Mouse (Mus musculus) CH12.LX (cell line): ENCODE measurements at regions not wholly inside any gene's neighbourhood (a gene's known extent, or its start where the extent isn't known, plus 50 kb on each side); places are given as distances from the start of the nearest gene placed in this dataset.

ENCODE experiments used
- DNase-seq: peaks from one replicate; pipeline ENCODE4 v3.0.0-alpha.2; 2013; ENCODE audit errors: extremely low read depth
- H3K27ac ChIP-seq: 2 replicates; pipeline ENCODE4 v1.5.1; 2012; ENCODE audit warnings: low read depth, mild to moderate bottlenecking, control low read depth, moderate library complexity; ENCODE audit not compliant: insufficient read depth
- H3K27me3 ChIP-seq: replicated peaks from 2 replicates; pipeline ENCODE3; 2012; ENCODE audit warnings: inconsistent platforms
- H3K36me3 ChIP-seq, 2 experiments: replicated peaks in 1 of 2; 2 replicates each; pipeline versions ENCODE3 to v1.6.1; 2012; ENCODE audit warnings: inconsistent platforms in 1 of 2, low read length in 1 of 2, mild to moderate bottlenecking in 1 of 2, mixed read lengths in 1 of 2, moderate library complexity in 1 of 2; ENCODE audit not compliant: control insufficient read depth in 1 of 2, insufficient read depth in 1 of 2
- H3K4me1 ChIP-seq, 2 experiments: 2 replicates each; pipeline ENCODE4 v1.6.1; 2012; ENCODE audit warnings: inconsistent platforms in 1 of 2, moderate library complexity in 1 of 2; ENCODE audit not compliant: insufficient read depth in 2 of 2, control insufficient read depth in 1 of 2
- H3K4me2 ChIP-seq: 2 replicates; pipeline ENCODE4 v1.6.1; 2012; ENCODE audit warnings: low read depth, mild to moderate bottlenecking, control low read depth; ENCODE audit not compliant: poor library complexity, insufficient read depth, severe bottlenecking
- H3K4me3 ChIP-seq, 3 experiments: fragments of 150-350 bp in 1 of 3; sonication (generic) in 1 of 3; replicated peaks in 1 of 3; 2 replicates each; pipeline versions ENCODE3 to v1.5.1; 2011 to 2012; ENCODE audit warnings: low read depth in 2 of 3, low read length in 2 of 3, mild to moderate bottlenecking in 2 of 3, moderate library complexity in 2 of 3, control low read depth in 1 of 3, improper control_type of control experiment in 1 of 3, inconsistent platforms in 1 of 3, mixed read lengths in 1 of 3; ENCODE audit not compliant: poor library complexity in 1 of 3
- H3K79me2 ChIP-seq: replicated peaks from 2 replicates; pipeline ENCODE4 v1.6.1; 2012; ENCODE audit warnings: mild to moderate bottlenecking, moderate library complexity; ENCODE audit not compliant: control insufficient read depth, poor library complexity, insufficient read depth, severe bottlenecking; ENCODE audit errors: extremely low read depth
- H3K9ac ChIP-seq: 2 replicates; pipeline ENCODE4 v1.6.1; 2012; ENCODE audit warnings: low read depth, mild to moderate bottlenecking, control low read depth, moderate library complexity; ENCODE audit not compliant: insufficient read depth
- H3K9me3 ChIP-seq: replicated peaks from 2 replicates; pipeline ENCODE3; 2012; ENCODE audit warnings: low read length, inconsistent platforms, mixed read lengths
- BHLHE40 ChIP-seq: IDR thresholded peaks from 2 replicates; pipeline ENCODE4 v1.6.1; 2011; ENCODE audit warnings: mild to moderate bottlenecking, low read depth, low read length, improper control_type of control experiment
- CHD1 ChIP-seq: IDR thresholded peaks from 2 replicates; pipeline ENCODE4 v1.6.1; 2012; ENCODE audit warnings: low read depth, low read length, improper control_type of control experiment, inconsistent platforms
- CHD2 ChIP-seq: IDR thresholded peaks from 2 replicates; pipeline ENCODE4 v1.6.1; 2011; ENCODE audit warnings: low read length, improper control_type of control experiment
- CTCF ChIP-seq, 2 experiments: IDR thresholded peaks in 1 of 2; conservative IDR thresholded peaks in 1 of 2; 2 replicates each; pipeline ENCODE4 v1.5.1; 2011 to 2012; ENCODE audit warnings: low read depth in 2 of 2, low read length in 2 of 2, improper control_type of control experiment in 1 of 2, inconsistent platforms in 1 of 2, mild to moderate bottlenecking in 1 of 2, moderate library complexity in 1 of 2
- E2F4 ChIP-seq: IDR thresholded peaks from 2 replicates; pipeline ENCODE4 v1.6.1; 2011; ENCODE audit warnings: low read depth, low read length, improper control_type of control experiment; ENCODE audit not compliant: insufficient replicate concordance
- ELF1 ChIP-seq: IDR thresholded peaks from 2 replicates; pipeline ENCODE4 v1.6.1; 2014; ENCODE audit warnings: low read depth, mild to moderate bottlenecking, inconsistent platforms, low read length, improper control_type of control experiment
- EP300 ChIP-seq: IDR thresholded peaks from 2 replicates; pipeline ENCODE4 v1.6.1; 2011; ENCODE audit warnings: low read length, improper control_type of control experiment
- ETS1 ChIP-seq: conservative IDR thresholded peaks from 2 replicates; pipeline ENCODE4 v1.6.1; 2012; ENCODE audit warnings: low read depth, mild to moderate bottlenecking, inconsistent platforms, low read length, improper control_type of control experiment, moderate library complexity
- HCFC1 ChIP-seq: IDR thresholded peaks from 2 replicates; pipeline ENCODE4 v1.6.1; 2012; ENCODE audit warnings: low read depth, mild to moderate bottlenecking, inconsistent platforms, low read length, improper control_type of control experiment
- JUN ChIP-seq: IDR thresholded peaks from 2 replicates; pipeline ENCODE4 v1.6.1; 2011; ENCODE audit warnings: low read depth, mild to moderate bottlenecking, low read length, improper control_type of control experiment, moderate library complexity; ENCODE audit not compliant: insufficient read depth
- JUND ChIP-seq: conservative IDR thresholded peaks from 2 replicates; pipeline ENCODE4 v1.6.1; 2011; ENCODE audit warnings: low read depth, low read length, improper control_type of control experiment
- MAFK ChIP-seq: IDR thresholded peaks from 2 replicates; pipeline ENCODE4 v1.6.1; 2011; ENCODE audit warnings: low read length, improper control_type of control experiment; ENCODE audit not compliant: insufficient replicate concordance
- MAX ChIP-seq: IDR thresholded peaks from 2 replicates; pipeline ENCODE4 v1.6.1; 2011; ENCODE audit warnings: low read length, improper control_type of control experiment
- MAZ ChIP-seq: IDR thresholded peaks from 2 replicates; pipeline ENCODE4 v1.6.1; 2012; ENCODE audit warnings: low read depth, mild to moderate bottlenecking, inconsistent platforms, low read length, improper control_type of control experiment, moderate library complexity
- MEF2A ChIP-seq: IDR thresholded peaks from 2 replicates; pipeline ENCODE4 v1.6.1; 2014; ENCODE audit warnings: low read depth, mild to moderate bottlenecking, inconsistent platforms, low read length, improper control_type of control experiment, borderline replicate concordance
- NELFE ChIP-seq: IDR thresholded peaks from 2 replicates; pipeline ENCODE4 v1.6.1; 2011; ENCODE audit warnings: low read depth, low read length, improper control_type of control experiment
- NRF1 ChIP-seq: IDR thresholded peaks from 2 replicates; pipeline ENCODE4 v1.6.1; 2014; ENCODE audit warnings: low read depth, mild to moderate bottlenecking, inconsistent platforms, low read length, improper control_type of control experiment, moderate library complexity
- POLR2AphosphoS2 ChIP-seq: IDR thresholded peaks from 2 replicates; pipeline ENCODE4 v1.6.1; 2011; ENCODE audit warnings: low read depth, low read length, improper control_type of control experiment
- RAD21 ChIP-seq: IDR thresholded peaks from 2 replicates; pipeline ENCODE4 v1.6.1; 2011; ENCODE audit warnings: low read depth, mild to moderate bottlenecking, low read length, improper control_type of control experiment, moderate library complexity
- RCOR1 ChIP-seq: conservative IDR thresholded peaks from 2 replicates; pipeline ENCODE4 v1.6.1; 2012; ENCODE audit warnings: low read depth, mild to moderate bottlenecking, inconsistent platforms, low read length, improper control_type of control experiment
- SMC3 ChIP-seq: IDR thresholded peaks from 2 replicates; pipeline ENCODE4 v1.6.1; 2011; ENCODE audit warnings: low read depth, low read length, improper control_type of control experiment
- TCF12 ChIP-seq: IDR thresholded peaks from 2 replicates; pipeline ENCODE4 v1.6.1; 2014; ENCODE audit warnings: low read depth, mild to moderate bottlenecking, inconsistent platforms, low read length, improper control_type of control experiment
- USF1 ChIP-seq: IDR thresholded peaks from 2 replicates; pipeline ENCODE4 v1.6.1; 2014; ENCODE audit warnings: low read depth, mild to moderate bottlenecking, inconsistent platforms, low read length, improper control_type of control experiment
- ZC3H11A ChIP-seq: IDR thresholded peaks from 2 replicates; pipeline ENCODE4 v1.6.1; 2012; ENCODE audit warnings: low read depth, mild to moderate bottlenecking, inconsistent platforms, low read length, improper control_type of control experiment
- ZMIZ1 ChIP-seq: IDR thresholded peaks from 2 replicates; pipeline ENCODE4 v1.6.1; 2012; ENCODE audit warnings: low read depth, mild to moderate bottlenecking, inconsistent platforms, low read length, improper control_type of control experiment
- dilution Hi-C: fragments of 300-500 bp; cut with MboI; formaldehyde crosslinking; loops from 2 replicates; pipeline ENCODE4 v1.14.3; 2020; ENCODE audit warnings: low sequenced_read_pairs; ENCODE audit not compliant: extremely low pct_unique_long_range_greater_than_20kb, extremely low pct_ligation_motif_present
- in situ Hi-C: fragments of 300-500 bp; cut with MboI; formaldehyde crosslinking; loops from 3 replicates; pipeline ENCODE4 v1.14.3; 2019; ENCODE audit warnings: low sequenced_read_pairs, low pct_ligation_motif_present, low pct_unique_long_range_greater_than_20kb, mixed read lengths

- Histone ChIP-seq H3K4me2 (no peak overlapping the region), H3K27ac (no peak overlapping the region), H3K36me3 (no peaks in the 10 kb centered on the region), H3K9ac (no peak overlapping the region), H3K79me2 (no peaks in the 10 kb centered on the region), H3K4me3 (no peak overlapping the region), H3K4me1 (no peaks in the 10 kb centered on the region), H3K27me3 (no peaks in the 10 kb centered on the region), H3K9me3 (peaks cover 44% of the 10 kb centered on the region)
- in situ Hi-C loops = no loop called here
- dilution Hi-C loops = no loop called here
- TF ChIP-seq TCF12 (no peak), ETS1 (no peak), EP300 (no peak), CTCF (conservative IDR thresholded peaks at IDR 0.05 in 1 of 2, IDR thresholded peaks at IDR 0.05 in 1 of 2; ENCODE audit: low read depth in 2 of 2, low read length in 2 of 2) (no peak), MAX (no peak), USF1 (no peak), MAZ (no peak), BHLHE40 (no peak), RAD21 (no peak)
- no peak for DNase-seq
Measured at GRCm38 (mm10) chr15:18511606-18512005, 307.1 kb upstream of the Cdh10 start.

GRCm38 (mm10) chr15:18517701-18518100 lies 301.0 kb upstream of the Cdh10 start:
- in situ Hi-C loops = no loop called here
- dilution Hi-C loops = no loop called here
- no peak overlapping the region for H3K4me3 ChIP-seq
- H3K27ac ChIP-seq = no peak overlapping the region
- H3K9me3 ChIP-seq = peaks cover 29% of the 10 kb centered on the region
- TF ChIP-seq JUN (no peak), NRF1 (no peak), USF1 (no peak), BHLHE40 (no peak), RCOR1 (no peak), ZMIZ1 (no peak), NELFE (no peak), MAFK (no peak)
- no peak for DNase-seq
- no peaks in the 10 kb centered on the region for H3K27me3 ChIP-seq
- no peak overlapping the region for H3K4me2 ChIP-seq
- H3K4me1 ChIP-seq = no peaks in the 10 kb centered on the region
- no peaks in the 10 kb centered on the region for H3K36me3 ChIP-seq
- no peaks in the 10 kb centered on the region for H3K79me2 ChIP-seq
- no peak overlapping the region for H3K9ac ChIP-seq

- H3K27ac ChIP-seq = no peak overlapping the region
- no peak overlapping the region for H3K4me3 ChIP-seq
- TF ChIP-seq CHD2 (no peak), ZC3H11A (no peak), HCFC1 (no peak), CHD1 (no peak), NRF1 (no peak), MAFK (no peak), SMC3 (no peak), E2F4 (no peak), POLR2AphosphoS2 (no peak), JUN (no peak), ELF1 (no peak), MEF2A (no peak), JUND (no peak)
- H3K27me3 ChIP-seq = no peaks in the 10 kb centered on the region
- DNase-seq = no peak
- H3K4me1 ChIP-seq = no peaks in the 10 kb centered on the region
- H3K79me2 ChIP-seq = no peaks in the 10 kb centered on the region
- H3K9me3 ChIP-seq = peaks cover 23% of the 10 kb centered on the region
- H3K36me3 ChIP-seq = no peaks in the 10 kb centered on the region
- no peak overlapping the region for H3K9ac ChIP-seq
- H3K4me2 ChIP-seq = no peak overlapping the region
- in situ Hi-C loops (no loop called here), dilution Hi-C loops (no loop called here)
Measured at GRCm38 (mm10) chr15:18556457-18556856, 262.3 kb upstream of the Cdh10 start.
